Mouse (Mus musculus) heart, postnatal 4 days (tissue): ENCODE measurements around the gene P2rx6. TPM values are rescaled to one million over a fixed set of nuclear protein-coding genes. Genes with fewer than 3 reads are reported as not detected.
"Not testable (repeated sequence)": the region's sequence is repeated elsewhere in the genome, so short reads cannot be mapped to it uniquely, and the experiment has no call there.

Experiments used
- DNase-seq: peaks from one replicate; pipeline ENCODE4 v3.0.0; 2021
- total RNA-seq, 2 experiments: library from RNA; stranded (reverse); gene quantifications; 2 replicates each; pipeline ENCODE4 v1.2.3; 2021

The P2rx6 gene
- total RNA-seq, 2 experiments from 2014 or later, result 0.27 to 0.36 TPM

DNA sequence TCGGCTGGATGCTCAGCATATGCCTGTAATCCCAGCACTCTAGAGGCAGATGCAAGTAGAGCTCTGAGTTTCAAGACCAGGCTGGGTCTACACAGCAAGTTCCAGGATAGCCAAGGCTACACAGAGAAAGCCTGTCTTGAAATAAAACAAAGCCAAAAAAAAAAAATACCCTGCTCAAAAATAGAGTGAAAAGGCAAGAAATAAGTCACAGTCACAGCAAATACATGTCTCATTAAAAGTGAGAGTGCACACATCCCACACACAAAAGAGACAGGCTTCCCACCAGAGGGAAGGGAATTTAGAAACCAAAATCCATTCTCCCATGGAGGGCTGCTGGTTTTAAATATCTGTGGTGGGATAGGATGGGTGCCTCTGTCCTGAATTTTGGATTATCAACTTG, 1.9 kb downstream of the P2rx6 start:
- no peak for DNase-seq

DNA sequence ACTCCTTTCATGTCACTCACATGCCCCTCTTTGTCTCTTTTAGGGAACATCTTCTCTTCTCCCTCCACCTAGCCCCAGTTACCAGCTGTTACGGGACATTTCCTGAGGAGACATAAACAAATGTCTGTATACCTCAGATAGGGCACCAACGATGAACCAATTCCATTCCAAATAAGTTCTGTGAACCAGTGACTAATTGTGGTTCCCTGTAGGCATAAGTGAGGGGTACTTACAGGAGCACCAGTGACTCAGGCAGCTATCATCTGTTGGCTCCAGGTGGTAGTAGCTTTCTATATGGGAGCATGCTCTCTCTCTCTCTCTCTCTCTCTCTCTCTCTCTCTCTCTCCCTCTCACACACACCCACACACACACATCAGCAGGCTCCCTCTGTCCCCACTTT, 2.5 kb downstream of the P2rx6 start:
- no peak for DNase-seq

DNA sequence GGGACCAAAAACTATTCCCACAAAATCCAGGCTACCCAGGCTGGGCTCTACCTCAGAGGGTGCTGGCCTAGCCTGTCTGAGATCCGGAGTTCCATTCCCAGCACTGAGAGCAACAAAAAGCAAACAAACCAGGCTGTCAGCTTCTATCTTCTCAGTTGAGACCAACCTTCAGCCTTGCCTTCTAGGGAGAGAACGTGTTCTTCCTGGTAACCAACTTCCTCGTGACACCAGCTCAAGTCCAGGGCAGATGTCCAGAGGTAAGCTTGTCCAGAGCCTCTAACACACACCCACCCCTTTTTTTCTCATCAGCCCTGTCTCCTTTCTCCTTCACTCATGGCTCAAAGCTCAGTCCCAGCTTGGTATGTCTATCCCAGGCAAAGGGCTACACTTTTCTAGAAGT, 3.1 kb downstream of the P2rx6 start:
- DNase-seq, result no peak

DNA sequence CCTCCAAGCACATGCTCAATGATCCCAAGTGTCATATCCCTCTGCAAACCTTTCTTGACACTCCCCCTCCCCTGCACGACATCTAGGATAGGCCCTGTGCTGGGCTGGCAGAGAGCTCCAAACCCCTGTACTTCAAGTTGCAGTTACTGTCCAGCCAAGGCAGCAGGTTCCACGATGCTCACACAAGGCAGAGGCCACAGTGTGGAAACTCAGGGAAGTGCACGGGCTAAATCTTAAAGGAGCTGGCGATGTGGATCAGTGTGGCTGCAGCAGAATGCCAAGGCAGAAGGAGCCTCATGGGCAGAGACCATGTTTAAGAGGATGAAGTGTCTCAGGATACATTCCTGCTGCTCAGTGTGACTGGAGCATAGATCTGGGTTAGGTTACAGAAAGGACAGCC, 4.5 kb downstream of the P2rx6 start:
- no peak for DNase-seq

DNA sequence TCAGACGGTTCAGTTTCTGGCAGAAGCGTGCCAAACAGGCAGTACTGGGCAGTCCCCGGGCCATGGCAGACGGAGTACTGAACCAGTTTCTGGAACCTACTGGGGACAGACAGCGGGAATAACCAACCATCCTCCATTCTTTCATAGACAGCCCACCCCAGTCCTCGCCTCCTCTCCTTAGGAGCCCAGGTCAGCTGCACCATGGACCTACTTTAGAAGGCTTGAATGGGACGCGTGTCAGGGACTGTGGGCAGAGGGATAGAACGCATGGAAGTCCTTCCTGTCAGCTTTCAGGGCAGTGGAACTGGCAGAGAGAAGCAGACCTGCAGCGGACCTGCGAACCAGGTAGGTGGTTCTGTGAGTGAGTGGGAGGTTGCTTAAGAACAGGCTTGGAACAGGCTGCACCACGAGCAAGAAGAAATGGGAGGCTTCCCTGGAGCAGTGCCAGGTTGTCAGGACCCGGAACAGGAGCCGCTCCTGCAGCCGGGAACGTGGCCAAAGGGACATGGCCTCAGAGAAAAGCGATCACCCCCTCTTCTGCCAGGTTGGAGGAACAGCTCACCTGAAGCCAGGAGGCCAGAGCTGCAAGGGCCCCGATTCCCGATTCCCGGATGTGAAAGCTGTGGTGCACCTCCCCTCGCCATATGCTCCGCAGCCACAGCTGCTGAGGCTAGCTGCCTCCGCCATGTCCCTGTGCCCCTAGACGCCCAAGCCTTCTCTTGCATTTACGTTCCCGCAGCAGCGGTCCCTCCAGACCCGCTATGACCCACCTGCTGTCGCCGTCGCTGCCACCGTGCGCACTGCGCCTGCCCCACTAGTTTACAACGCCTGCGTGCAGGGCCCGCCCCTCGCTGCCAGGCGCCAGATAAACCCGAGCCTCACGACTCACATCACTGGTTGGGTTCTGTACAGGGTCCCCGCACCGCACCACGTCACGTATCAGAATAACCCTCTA, 14.5 kb downstream of the P2rx6 start:
- peak; percentile 74 for DNase-seq

DNA sequence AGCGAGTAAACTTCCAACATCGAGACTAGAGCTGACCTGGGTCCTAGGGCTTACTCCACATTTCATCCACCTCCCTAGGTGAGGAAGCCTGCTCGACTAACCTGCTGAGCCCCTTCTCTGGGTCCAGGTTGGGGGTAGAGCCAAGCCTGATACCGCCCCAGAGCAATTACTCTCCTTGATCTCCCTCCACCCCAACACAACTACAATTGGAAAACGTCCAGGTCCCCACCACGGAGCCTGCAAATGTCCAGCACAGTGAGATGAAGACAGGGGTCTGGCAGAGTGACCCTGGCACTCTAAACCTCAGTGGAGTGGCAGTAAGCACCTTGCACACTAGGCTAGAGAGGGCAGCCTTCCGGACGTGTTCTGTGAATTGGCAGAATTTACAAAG, 15.1 kb downstream of the P2rx6 start:
- DNase-seq, result no peak

DNA sequence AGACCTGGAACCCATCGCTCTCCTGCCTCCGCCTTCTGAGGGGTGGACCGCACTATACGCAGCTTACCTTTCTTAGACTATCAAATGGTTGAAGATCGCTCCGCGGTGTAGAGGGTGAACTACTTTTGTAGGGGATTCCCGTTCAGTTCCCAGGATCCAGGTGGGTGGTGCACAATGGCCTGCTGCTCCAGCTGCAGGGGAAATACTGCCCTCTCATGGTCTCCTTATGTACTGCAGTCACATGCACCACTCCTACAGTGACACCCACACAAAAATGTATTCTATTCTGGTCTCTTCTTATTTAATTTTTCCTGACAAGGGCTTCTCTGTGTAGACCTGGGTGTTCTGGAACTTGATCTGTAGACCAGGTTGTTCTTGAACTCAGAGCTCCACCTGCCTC, 21.4 kb downstream of the P2rx6 start, which contains the start of gene Slc7a4:
Slc7a4 (minus strand) TSS at position 151 of the 400 bp plus-strand sequence.
- no peak for DNase-seq

DNA sequence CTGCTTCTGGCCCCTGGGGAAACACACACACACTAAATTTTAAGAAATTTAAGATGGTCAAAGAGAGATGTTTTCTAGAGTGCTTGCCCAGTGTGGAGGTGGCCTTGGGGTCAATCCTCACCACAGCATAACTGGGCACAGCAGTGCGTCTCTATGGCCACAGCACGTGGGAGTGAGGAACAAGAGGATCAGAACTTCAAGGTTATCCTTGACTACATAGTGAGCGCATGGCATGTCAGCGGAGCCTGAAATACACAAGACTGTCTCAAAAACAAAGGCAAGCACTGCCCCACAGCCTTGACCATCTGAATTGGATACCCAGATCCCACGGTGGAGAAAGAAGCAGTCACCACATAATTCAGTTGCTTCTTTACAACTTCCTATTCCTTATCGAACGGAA, 22.9 kb downstream of the P2rx6 start:
- no peak for DNase-seq

DNA sequence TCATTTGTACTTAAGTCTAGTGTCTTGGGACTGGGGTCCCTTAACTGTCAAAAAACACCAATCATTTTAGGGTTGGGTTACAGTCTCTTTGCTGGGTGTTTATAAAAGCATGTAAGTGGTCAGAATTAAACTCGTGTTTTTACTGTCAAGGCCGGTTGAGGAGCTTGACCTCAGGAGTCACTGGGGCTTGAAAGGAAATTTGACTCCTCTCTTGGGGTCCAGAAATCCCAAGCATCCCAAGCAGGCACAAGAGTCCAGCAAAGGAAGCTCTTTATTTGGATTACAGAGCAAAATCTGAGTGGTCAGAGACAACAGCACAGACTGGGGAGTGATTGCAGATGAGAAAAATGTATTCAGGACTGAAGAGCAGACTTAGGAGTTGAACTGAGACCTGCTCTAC, 29.0 kb downstream of the P2rx6 start:
- no peak for DNase-seq

DNA sequence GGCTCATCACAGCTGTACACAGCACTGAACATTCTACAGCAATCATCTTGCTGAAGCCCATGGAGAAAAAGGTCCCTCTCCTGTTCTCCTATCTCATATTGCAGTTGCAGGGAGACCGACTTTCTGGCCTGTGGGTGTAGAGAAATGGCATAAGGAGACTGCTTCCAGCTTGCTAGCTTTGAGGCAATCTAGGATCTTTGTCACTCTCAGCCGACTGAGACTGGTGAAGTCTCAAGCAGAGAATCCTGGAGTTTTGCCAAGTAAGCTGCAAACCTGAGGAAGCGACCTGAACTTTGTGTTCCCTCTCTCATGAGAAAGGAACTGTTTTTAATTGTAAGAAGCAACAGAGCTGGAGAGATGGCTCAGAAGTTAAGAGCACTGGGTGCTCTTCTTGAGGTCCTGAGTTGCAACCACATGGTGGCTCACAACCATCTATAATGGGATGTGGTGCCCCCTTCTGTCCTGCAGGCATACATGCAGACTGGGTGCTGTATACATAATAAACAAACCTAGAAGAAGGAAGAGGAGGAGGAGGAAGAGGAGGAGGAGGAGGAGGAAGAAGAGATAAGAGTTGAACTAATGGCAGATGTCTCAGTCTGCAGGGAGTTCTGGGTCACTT, 39.4 kb downstream of the P2rx6 start:
- DNase-seq, result no peak

DNA sequence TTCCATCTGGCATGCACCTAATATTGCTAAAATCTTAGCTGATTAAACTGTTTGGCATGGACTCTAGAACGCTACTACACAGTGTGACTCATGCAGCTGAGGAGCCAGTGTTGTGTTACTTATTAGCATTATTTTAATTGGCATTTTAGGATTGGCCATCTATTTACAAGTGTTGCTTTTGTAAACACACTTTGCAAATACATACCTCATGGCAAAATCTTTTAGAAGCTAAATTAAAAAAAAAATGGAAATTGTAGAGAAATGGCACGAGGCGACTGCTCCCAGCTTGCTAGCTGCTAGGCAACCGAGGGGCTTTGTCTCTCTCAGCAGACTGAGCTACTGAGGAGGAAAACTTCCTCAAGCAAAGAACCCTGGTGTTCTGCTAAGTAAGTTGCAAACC, 43.3 kb downstream of the P2rx6 start:
- DNase-seq, result no peak

DNA sequence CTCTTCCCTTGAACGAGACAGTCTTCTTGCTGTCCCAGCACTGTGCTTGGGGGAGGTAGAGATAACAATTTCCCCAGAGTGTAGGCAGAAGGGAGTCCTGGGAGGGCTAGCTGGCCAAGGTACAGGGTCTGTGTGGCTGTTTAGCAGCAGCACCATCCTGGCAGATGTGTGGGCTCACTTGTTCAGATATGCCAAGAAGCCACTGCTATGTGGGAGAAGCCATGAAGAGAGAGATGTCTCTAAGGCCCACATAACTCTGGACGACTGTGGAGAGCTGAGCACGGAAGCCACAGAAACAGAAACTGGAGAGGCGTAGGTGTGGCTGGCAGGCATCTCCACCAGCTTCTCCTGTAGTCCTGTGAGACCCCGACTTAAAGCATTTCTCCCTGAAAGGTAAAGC, 44.0 kb downstream of the P2rx6 start:
- DNase-seq, result no peak

DNA sequence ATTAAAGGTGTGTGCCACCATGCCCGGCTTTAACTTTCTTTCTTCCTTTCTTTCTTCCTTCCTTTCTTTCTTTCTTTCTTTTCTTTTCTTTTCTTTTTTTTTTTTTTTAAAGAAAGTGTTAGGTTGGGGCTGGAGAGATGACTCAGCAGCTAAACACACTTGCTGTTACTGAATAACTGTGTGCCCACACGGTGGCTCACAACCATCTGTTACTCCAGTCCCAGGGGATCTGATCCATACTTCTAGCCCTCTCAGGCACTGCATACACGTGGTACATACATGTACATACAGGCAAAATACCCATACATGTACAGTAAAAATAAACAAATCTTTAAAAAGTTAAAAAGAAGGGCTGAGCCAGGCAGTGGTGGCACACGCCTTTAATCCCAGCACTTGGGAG, 49.7 kb downstream of the P2rx6 start:
- no peak for DNase-seq

DNA sequence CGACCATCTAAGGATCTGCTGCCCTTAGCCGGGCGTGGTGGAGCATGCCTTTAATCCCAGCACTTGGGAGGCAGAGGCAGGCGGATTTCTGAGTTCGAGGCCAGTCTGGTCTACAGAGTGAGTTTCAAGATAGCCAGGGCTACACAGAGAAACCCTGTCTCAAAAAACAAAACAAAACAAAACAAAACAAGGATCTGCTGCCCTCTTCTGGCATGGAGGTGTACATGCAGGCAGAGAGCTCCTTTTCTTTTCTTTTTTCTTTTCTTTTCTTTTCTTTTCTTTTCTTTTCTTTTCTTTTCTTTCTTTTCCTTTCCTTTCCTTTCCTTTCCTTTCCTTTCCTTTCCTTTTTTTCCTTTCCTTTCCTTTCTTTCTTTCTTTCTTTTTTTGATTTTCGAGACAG, 53.1 kb downstream of the P2rx6 start:
- not testable (repeated sequence) for DNase-seq

DNA sequence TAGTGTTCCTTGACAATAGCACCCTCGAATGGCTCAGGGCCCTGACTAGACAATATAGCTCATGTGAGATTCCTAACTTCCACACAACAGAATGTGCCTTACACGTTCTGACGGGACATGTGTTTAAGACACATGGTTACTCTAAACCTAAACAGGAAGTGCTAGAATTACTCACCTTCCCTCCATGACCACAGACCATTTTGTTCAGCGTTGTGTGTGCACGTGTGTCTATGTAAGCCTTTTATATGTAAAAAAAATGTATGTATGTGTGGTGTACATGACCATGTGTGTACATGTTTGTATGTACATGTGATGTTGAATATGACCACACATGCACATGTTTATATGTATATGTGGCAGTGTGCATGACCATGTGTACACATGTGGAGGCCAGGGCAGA, 54.5 kb downstream of the P2rx6 start:
- DNase-seq, result no peak

DNA sequence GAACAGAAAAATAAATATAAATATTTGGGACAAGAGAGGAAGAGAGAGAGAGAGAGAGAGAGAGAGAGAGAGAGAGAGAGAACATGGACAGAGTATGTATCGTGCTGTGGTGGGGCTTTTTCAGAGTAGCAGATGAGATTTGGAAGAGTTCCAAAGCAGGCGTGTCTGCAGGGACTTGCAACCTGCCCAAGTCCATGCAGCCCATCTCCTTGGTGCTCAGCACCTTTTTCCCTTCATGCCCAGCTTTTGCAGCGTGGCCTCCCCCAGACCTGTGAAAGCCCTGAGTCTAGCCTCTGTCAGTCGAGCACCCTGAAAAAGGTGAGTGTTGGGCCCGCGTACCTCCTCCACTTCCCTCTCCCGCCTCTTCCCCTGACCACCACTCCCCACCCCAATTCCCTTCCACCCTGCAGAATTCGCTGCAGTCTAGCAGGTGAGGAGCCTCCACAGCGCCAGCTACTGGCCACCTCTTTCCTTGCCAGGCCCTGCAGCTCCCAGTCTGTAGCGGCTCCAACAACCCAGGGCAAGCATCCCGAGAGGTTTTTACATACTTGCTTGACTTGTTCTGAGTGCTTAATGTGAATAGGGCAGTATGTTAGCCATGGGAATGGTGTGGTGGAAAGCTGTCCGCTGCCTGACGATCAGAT, 56.4 kb downstream of the P2rx6 start:
- peak; percentile 65 for DNase-seq

DNA sequence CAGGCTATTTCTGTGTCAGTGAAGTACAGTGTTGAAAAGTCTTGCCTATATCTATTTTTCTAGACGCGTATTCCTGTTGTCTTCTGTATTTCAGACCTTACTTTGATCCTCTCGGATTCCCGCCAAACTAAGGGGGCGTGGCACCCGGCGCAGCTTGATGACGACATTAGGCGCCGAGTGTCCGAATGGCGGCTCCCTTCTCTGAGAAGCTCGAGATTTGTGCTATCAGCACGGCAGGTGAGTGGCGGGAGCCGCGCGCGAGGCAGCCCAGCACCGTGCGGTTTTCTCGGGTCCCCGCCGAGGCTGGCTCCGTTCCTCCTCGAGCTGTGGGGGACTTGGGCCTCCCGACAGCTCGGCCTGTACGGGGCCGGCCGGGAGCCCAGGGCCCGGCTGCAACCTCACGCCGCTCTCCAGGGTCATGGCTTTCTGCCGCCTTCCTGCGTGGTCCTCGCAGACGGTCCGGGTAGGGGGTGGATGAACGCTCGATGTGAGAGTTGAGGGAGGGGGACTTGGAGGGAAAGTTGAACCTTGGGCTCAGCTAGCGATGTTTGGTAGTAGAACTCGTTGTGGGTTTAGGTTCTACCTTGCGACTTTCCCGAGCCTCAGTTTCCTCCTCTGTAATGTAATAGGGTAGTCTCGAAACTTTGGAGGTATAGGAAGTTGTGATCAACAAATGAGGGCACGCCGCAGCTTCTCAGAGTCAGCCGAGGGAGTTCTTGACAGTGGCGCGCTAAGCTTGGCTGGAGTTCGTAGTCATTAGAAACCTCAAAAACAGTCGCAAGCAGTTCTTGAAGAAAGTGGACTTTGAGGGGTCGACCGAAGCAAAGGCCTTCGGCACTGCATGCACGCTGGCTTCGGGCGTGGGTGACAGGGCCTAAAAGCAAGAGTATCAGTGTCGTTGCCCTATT, 57.8 kb downstream of the P2rx6 start, which contains the start of gene Smpd4:
Smpd4 (plus strand) TSS at position 157 of the 908 bp plus-strand sequence.
- peak; percentile 96 for DNase-seq

DNA sequence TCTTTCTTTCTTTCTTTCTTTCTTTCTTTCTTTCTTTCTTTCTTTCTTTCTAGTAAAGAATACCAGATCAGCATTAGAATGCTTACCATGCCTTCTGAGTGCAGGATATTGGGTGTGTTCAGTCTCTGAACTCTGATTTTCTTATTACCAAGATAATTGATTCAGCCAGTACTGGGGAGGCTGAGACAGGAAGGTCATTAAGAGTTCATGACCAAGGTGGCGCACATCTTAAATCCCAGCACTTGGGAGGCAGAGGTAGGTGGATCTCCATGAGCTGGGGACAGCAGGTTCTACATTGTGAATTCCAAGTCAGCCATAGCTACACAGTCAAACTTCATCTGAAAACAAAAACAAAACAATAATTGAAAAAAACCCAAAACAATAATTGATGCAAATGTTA, 60.3 kb downstream of the P2rx6 start:
- DNase-seq, result no peak

DNA sequence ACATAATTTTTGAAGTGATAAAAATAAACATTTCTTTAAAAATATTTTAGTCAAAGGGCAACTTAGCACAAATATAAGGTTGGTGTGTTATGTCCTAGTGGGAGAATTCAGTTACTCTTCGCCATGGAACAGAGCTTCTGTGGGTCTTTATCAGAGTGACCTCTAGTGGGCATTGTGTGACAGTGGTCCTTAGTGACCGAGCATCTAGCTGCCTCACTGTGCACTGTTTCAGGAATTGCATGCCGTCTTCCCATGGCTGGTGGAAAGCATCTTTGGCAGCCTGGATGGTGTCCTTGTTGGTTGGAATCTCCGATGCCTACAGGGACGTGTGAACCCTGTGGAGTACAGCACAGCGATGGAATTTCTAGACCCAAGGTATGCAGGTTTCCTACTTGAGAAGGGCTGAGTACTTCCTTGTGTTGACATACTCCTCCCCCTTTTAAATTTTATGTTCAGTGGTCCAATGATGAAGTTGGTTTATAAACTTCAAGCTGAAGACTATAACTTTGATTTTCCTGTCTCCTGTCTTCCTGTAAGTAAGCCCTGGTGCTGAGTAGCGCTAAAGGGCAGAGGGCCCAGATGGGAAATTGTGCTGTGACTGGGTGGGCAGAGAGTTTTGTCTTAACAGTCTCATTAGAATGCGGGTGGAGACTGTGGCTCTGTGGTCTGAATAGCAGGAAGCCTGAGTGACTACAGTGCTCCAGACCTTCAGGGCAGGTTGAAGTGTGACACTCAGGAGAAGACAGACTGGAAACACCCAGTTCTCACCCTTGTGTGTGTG, 64.0 kb downstream of the P2rx6 start:
- no peak for DNase-seq

DNA sequence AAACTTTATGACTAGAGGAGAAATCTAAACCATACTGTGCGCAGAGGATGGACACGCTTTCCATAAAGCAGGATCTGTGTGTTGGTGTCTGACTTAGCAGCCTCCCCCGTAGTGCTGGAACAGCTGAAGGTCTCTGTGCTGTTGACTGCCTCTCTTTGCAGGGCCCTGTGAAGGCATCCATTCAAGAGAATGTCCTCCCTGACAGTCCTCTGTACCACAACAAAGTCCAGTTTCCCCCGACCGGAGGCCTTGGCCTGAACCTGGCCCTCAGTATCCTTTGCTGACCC, 64.5 kb downstream of the P2rx6 start:
- DNase-seq, result no peak
